Mouse (Mus musculus) thymus, adult 2 months (tissue): Measurements from ENCODE around the gene Atp6v1e2.

Experiments
- CTCF ChIP-seq: fragments of 200-500 bp; IDR thresholded peaks from 2 replicates; pipeline ENCODE4 v1.5.1; 2012; ENCODE audit warnings: mild to moderate bottlenecking, control low read depth, low read length, moderate library complexity, borderline replicate concordance; ENCODE audit not compliant: control insufficient read depth, poor library complexity, insufficient read depth; ENCODE audit errors: extremely low read depth
- POLR2A ChIP-seq: fragments of 200-500 bp; IDR thresholded peaks from 2 replicates; pipeline ENCODE4 v1.6.1; 2012; ENCODE audit warnings: mild to moderate bottlenecking, low read length, control low read depth, moderate library complexity; ENCODE audit not compliant: control insufficient read depth, poor library complexity, insufficient read depth; ENCODE audit errors: extremely low read depth

DNA sequence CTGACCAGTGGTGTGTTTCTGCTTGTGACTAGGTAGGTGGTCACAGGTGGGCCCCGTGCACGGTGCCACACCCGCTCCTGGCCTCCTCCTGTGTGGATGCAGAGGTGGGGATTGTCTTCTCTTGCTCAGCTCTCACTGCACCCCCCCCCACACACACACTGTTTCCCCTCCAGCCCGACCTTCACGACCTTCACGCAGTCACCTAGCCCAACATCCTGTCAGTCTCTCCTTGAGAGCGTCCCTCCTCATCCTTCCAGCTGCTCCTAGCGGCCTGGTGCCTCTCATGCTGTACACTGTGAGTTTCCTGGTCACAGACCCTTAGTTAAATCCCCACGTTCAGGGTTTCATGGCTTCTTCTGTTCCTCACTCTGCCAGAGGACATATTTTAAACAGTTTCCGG is 28.7 kb upstream of the Atp6v1e2 start:
- no peak for TF ChIP-seq CTCF
- TF ChIP-seq POLR2A = no peak
